Mouse (Mus musculus): ENCODE data around the gene Trip12. TPM values are rescaled to one million over a fixed set of nuclear protein-coding genes. Genes with fewer than 3 reads are reported as not detected.
A peak's percentile ranks its signal among the peaks of the same experiment; 100 is the strongest.

Gene Trip12
- polyA plus RNA-seq, 1 experiment from 2014 or later: 67.4 TPM

- peak; percentile 74 for ATAC-seq (ENCODE audit: low read depth)
- no peaks in the 10 kb centered on the region for H3K36me3 ChIP-seq (ENCODE audit: control insufficient read depth, insufficient read depth, low read length)
- H3K27ac ChIP-seq (ENCODE audit: low read depth, low read length): peak overlapping the region; percentile 95
- H3K27me3 ChIP-seq (ENCODE audit: control insufficient read depth, insufficient read depth, low read length): no peaks in the 10 kb centered on the region
- peak overlapping the region; percentile 94 for H3K9ac ChIP-seq (replicated peaks; ENCODE audit: low read depth, low read length)
- peak overlapping the region; percentile 74 for H3K4me2 ChIP-seq (ENCODE audit: low read depth, low read length)
- peaks cover 6% of the 10 kb centered on the region for H3K4me1 ChIP-seq (ENCODE audit: control insufficient read depth, insufficient read depth, low read length)
- 2% methylated on average over 39 of the region's 44 CpGs for WGBS
- no peaks in the 10 kb centered on the region for H3K9me3 ChIP-seq (ENCODE audit: control insufficient read depth, low read length)
- peak overlapping the region; percentile 87 for H3K4me3 ChIP-seq (ENCODE audit: low read depth, low read length)
These were observed 1.6 kb downstream of the Trip12 start for GRCm38 (mm10) chr1:84838621-84839151.

- Histone ChIP-seq H3K9me3 (ENCODE audit: control insufficient read depth, low read length) (no peaks in the 10 kb centered on the region), H3K36me3 (ENCODE audit: control insufficient read depth, insufficient read depth, low read length) (no peaks in the 10 kb centered on the region), H3K9ac (replicated peaks; ENCODE audit: low read depth, low read length) (peak overlapping the region; percentile 94), H3K4me2 (ENCODE audit: low read depth, low read length) (peak overlapping the region; percentile 74), H3K4me3 (ENCODE audit: low read depth, low read length) (peak overlapping the region; percentile 87), H3K4me1 (ENCODE audit: control insufficient read depth, insufficient read depth, low read length) (peaks cover 6% of the 10 kb centered on the region), H3K27me3 (ENCODE audit: control insufficient read depth, insufficient read depth, low read length) (no peaks in the 10 kb centered on the region), H3K27ac (ENCODE audit: low read depth, low read length) (peak overlapping the region; percentile 95)
- under 1% methylated on average over 22 of the region's 22 CpGs for WGBS
- ATAC-seq (ENCODE audit: low read depth): no peak; the same call in 1 of the 2 replicates
These were observed 2.2 kb downstream of the Trip12 start for GRCm38 (mm10) chr1:84838156-84838555.

- peak overlapping the region; percentile 94; the same call in 1 of the 2 replicates for H3K9ac ChIP-seq (replicated peaks; ENCODE audit: low read depth, low read length)
- WGBS: 10% methylated on average over 20 of the region's 20 CpGs
- peak overlapping the region; percentile 87 for H3K4me3 ChIP-seq (ENCODE audit: low read depth, low read length)
- peaks cover 6% of the 10 kb centered on the region for H3K4me1 ChIP-seq (ENCODE audit: control insufficient read depth, insufficient read depth, low read length)
- no peak for ATAC-seq (ENCODE audit: low read depth)
- no peaks in the 10 kb centered on the region for H3K36me3 ChIP-seq (ENCODE audit: control insufficient read depth, insufficient read depth, low read length)
- H3K4me2 ChIP-seq (ENCODE audit: low read depth, low read length): peak overlapping the region; percentile 74
- no peaks in the 10 kb centered on the region for H3K9me3 ChIP-seq (ENCODE audit: control insufficient read depth, low read length)
- no peaks in the 10 kb centered on the region for H3K27me3 ChIP-seq (ENCODE audit: control insufficient read depth, insufficient read depth, low read length)
- H3K27ac ChIP-seq (ENCODE audit: low read depth, low read length): no peak overlapping the region; the same call in 1 of the 2 replicates
These were observed 2.7 kb downstream of the Trip12 start for GRCm38 (mm10) chr1:84837523-84838145.

- no peaks in the 10 kb centered on the region for H3K4me1 ChIP-seq (ENCODE audit: control insufficient read depth, insufficient read depth, low read length)
These were observed 15.2 kb downstream of the Trip12 start for GRCm38 (mm10) chr1:84825091-84825490.

GRCm38 (mm10) chr1:84817596-84817995 lies 22.7 kb downstream of the Trip12 start:
- no peaks in the 10 kb centered on the region for H3K9me3 ChIP-seq (ENCODE audit: control insufficient read depth, low read length)
- no peak for ATAC-seq (ENCODE audit: low read depth)
- WGBS: 98% methylated on average over 1 of the region's 1 CpGs
- no peaks in the 10 kb centered on the region for H3K36me3 ChIP-seq (ENCODE audit: control insufficient read depth, insufficient read depth, low read length)
- H3K4me1 ChIP-seq (ENCODE audit: control insufficient read depth, insufficient read depth, low read length): no peaks in the 10 kb centered on the region
- no peak overlapping the region for H3K4me2 ChIP-seq (ENCODE audit: low read depth, low read length)
- no peaks in the 10 kb centered on the region for H3K27me3 ChIP-seq (ENCODE audit: control insufficient read depth, insufficient read depth, low read length)
- no peak overlapping the region for H3K9ac ChIP-seq (replicated peaks; ENCODE audit: low read depth, low read length)
- no peak overlapping the region for H3K4me3 ChIP-seq (ENCODE audit: low read depth, low read length)
- no peak overlapping the region for H3K27ac ChIP-seq (ENCODE audit: low read depth, low read length)

More at GRCm38 (mm10) chr1:84825091-84825490, 15.2 kb downstream of the Trip12 start:
- peaks cover 6% of the 10 kb centered on the region for H3K36me3 ChIP-seq (ENCODE audit: control insufficient read depth, insufficient read depth, low read length)
- no peak overlapping the region for H3K9ac ChIP-seq (replicated peaks; ENCODE audit: low read depth, low read length)
- no peaks in the 10 kb centered on the region for H3K27me3 ChIP-seq (ENCODE audit: control insufficient read depth, insufficient read depth, low read length)
- no peak overlapping the region for H3K4me2 ChIP-seq (ENCODE audit: low read depth, low read length)
- H3K27ac ChIP-seq (ENCODE audit: low read depth, low read length): no peak overlapping the region
- 83% methylated on average over 2 of the region's 2 CpGs for WGBS
- no peak for ATAC-seq (ENCODE audit: low read depth)
- H3K9me3 ChIP-seq (ENCODE audit: control insufficient read depth, low read length): no peaks in the 10 kb centered on the region
- no peak overlapping the region for H3K4me3 ChIP-seq (ENCODE audit: low read depth, low read length)

GRCm38 (mm10) chr1:84803788-84804187 lies 36.5 kb downstream of the Trip12 start:
- Histone ChIP-seq H3K9ac (replicated peaks; ENCODE audit: low read depth, low read length) (no peak overlapping the region), H3K4me3 (ENCODE audit: low read depth, low read length) (no peak overlapping the region), H3K9me3 (ENCODE audit: control insufficient read depth, low read length) (no peaks in the 10 kb centered on the region), H3K27ac (ENCODE audit: low read depth, low read length) (no peak overlapping the region), H3K36me3 (ENCODE audit: control insufficient read depth, insufficient read depth, low read length) (no peaks in the 10 kb centered on the region), H3K4me2 (ENCODE audit: low read depth, low read length) (no peak overlapping the region), H3K4me1 (ENCODE audit: control insufficient read depth, insufficient read depth, low read length) (no peaks in the 10 kb centered on the region), H3K27me3 (ENCODE audit: control insufficient read depth, insufficient read depth, low read length) (no peaks in the 10 kb centered on the region)
- ATAC-seq (ENCODE audit: low read depth): no peak
- WGBS: 82% methylated on average over 1 of the region's 1 CpGs

- H3K27me3 ChIP-seq (ENCODE audit: control insufficient read depth, insufficient read depth, low read length): no peaks in the 10 kb centered on the region
- no peak overlapping the region for H3K9ac ChIP-seq (replicated peaks; ENCODE audit: low read depth, low read length)
- no peaks in the 10 kb centered on the region for H3K9me3 ChIP-seq (ENCODE audit: control insufficient read depth, low read length)
- no peak overlapping the region for H3K27ac ChIP-seq (ENCODE audit: low read depth, low read length)
- H3K4me3 ChIP-seq (ENCODE audit: low read depth, low read length): no peak overlapping the region
- no peak for ATAC-seq (ENCODE audit: low read depth)
- no peaks in the 10 kb centered on the region for H3K4me1 ChIP-seq (ENCODE audit: control insufficient read depth, insufficient read depth, low read length)
- no peak overlapping the region for H3K4me2 ChIP-seq (ENCODE audit: low read depth, low read length)
- no peaks in the 10 kb centered on the region; the same call in 1 of the 2 replicates for H3K36me3 ChIP-seq (ENCODE audit: control insufficient read depth, insufficient read depth, low read length)
These were observed 41.1 kb downstream of the Trip12 start for GRCm38 (mm10) chr1:84799166-84799565.

- ATAC-seq (ENCODE audit: low read depth): no peak
- Histone ChIP-seq H3K27ac (ENCODE audit: low read depth, low read length) (no peak overlapping the region), H3K4me1 (ENCODE audit: control insufficient read depth, insufficient read depth, low read length) (no peaks in the 10 kb centered on the region), H3K9ac (replicated peaks; ENCODE audit: low read depth, low read length) (no peak overlapping the region), H3K9me3 (ENCODE audit: control insufficient read depth, low read length) (no peaks in the 10 kb centered on the region), H3K4me3 (ENCODE audit: low read depth, low read length) (no peak overlapping the region), H3K36me3 (ENCODE audit: control insufficient read depth, insufficient read depth, low read length) (peaks cover 7% of the 10 kb centered on the region), H3K27me3 (ENCODE audit: control insufficient read depth, insufficient read depth, low read length) (no peaks in the 10 kb centered on the region), H3K4me2 (ENCODE audit: low read depth, low read length) (no peak overlapping the region)
- WGBS: 94% methylated on average over 7 of the region's 7 CpGs
These were observed 45.0 kb downstream of the Trip12 start for GRCm38 (mm10) chr1:84795335-84795734.

GRCm38 (mm10) chr1:84791393-84791792 lies 48.9 kb downstream of the Trip12 start:
- Histone ChIP-seq H3K4me2 (ENCODE audit: low read depth, low read length) (no peak overlapping the region), H3K9ac (replicated peaks; ENCODE audit: low read depth, low read length) (no peak overlapping the region), H3K27ac (ENCODE audit: low read depth, low read length) (no peak overlapping the region), H3K36me3 (ENCODE audit: control insufficient read depth, insufficient read depth, low read length) (peaks cover 7% of the 10 kb centered on the region), H3K27me3 (ENCODE audit: control insufficient read depth, insufficient read depth, low read length) (no peaks in the 10 kb centered on the region), H3K4me3 (ENCODE audit: low read depth, low read length) (no peak overlapping the region), H3K4me1 (ENCODE audit: control insufficient read depth, insufficient read depth, low read length) (no peaks in the 10 kb centered on the region), H3K9me3 (ENCODE audit: control insufficient read depth, low read length) (no peaks in the 10 kb centered on the region)
- no peak for ATAC-seq (ENCODE audit: low read depth)
- 98% methylated on average over 2 of the region's 2 CpGs for WGBS
